Mouse (Mus musculus) gastrocnemius, adult 18-20 months (tissue): ENCODE data around the gene Zfp568. TPM values are rescaled to one million over a fixed set of nuclear protein-coding genes. Genes with fewer than 3 reads are reported as not detected.

Source experiments
- DNase-seq: peaks from one replicate; pipeline ENCODE4 v3.0.0; 2021; ENCODE audit warnings: low spot score
- total RNA-seq, 2 experiments: library from RNA; stranded (reverse); gene quantifications; 2 replicates each; pipeline ENCODE4 v1.2.3; 2021

Gene Zfp568
- total RNA-seq, 2 experiments from 2014 or later, result 11.0 to 16.9 TPM

DNA sequence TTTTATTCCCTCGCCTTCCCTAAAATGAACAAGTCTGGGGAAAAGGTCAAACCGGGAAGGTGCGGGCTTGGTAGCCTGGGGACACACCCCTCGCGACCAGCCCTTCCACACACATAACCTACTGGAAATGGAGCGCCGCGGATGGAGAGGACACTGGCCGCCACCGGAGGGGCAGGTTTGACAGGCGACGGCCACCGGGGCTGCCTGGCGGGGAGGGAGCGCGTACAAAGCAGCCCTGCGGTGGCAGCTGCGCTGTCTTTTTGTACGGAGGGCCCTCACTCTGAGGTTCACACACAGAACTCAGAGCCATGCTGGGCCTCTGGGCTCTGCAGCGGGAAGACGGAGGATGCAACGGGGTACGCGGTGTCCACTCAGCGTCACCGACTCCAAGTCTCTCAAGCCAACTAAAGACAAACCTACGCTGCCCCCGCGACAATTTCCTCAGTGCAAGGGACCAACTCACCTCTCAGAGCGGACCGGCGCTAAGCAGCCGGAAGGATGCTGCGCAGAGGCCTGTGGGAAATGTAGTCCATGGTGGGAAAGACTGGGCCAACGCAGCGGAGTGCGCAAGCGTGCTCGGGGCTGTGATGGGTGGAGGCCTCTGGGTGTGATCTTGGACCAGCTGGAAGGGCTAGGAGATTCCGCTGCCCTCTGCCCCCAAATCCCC lies 67.3 kb downstream of the Zfp568 start, which contains the start of gene Zfp14:
Gene Zfp14 (minus strand): TSS at position 499 of the 667 bp plus-strand sequence.
- peak; percentile 90 for DNase-seq

DNA sequence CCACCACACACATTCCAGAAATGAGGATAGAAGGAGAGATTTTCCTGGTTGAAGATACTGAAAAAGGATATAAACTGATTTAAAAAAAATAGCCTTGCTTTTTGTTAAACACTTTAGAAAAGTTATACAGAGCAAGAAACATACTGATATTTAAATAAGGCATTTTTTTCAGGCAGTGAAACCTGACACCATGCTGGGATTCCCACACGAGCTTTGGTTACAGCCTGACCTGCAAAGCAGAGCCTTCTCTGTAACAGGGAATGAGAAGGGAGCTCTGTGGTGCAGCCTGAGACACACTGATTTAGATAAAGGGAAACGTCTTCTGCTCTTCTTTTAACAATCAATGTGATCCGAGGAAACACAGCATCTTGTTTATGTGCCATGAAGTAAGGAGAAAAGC lies 69.8 kb downstream of the Zfp568 start:
- no peak for DNase-seq

DNA sequence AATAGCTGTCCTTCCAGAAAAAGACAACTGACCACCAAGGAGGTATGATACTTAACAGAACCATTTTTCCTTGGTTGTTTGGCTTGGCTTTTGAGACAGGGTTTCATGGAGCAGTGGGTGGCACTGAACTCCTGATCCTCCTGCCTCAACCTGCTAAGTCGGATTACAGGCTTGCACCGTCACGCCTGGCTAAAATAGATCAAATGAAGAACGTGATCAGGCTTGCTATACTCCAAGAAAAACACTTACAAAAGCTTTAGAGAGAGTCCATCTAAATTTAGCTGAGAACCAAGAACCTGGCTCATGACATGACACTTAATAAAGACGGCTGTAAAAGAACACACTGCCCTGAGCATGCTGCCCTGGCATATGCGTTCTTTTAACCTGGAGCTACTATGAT lies 76.6 kb downstream of the Zfp568 start:
- peak; percentile 25 for DNase-seq

DNA sequence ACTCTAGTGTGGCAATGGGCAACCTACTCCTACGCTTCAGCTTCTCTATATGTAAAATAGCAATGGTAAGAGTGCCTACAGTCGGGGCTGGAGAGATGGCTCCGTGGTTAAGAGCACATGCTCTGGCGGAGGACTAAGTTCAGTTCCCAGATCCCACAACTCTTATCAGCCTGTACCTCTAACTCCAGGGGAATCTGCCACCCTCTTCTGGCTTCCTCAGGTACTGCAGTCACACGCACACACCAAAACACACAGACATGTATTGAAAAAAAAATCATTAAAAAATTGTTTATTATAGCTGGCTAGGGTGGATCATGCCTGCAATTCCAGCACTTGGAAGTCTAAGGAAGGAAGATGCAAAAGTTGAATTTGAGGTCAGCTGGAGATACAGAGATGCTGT lies 78.7 kb downstream of the Zfp568 start:
- no peak for DNase-seq

DNA sequence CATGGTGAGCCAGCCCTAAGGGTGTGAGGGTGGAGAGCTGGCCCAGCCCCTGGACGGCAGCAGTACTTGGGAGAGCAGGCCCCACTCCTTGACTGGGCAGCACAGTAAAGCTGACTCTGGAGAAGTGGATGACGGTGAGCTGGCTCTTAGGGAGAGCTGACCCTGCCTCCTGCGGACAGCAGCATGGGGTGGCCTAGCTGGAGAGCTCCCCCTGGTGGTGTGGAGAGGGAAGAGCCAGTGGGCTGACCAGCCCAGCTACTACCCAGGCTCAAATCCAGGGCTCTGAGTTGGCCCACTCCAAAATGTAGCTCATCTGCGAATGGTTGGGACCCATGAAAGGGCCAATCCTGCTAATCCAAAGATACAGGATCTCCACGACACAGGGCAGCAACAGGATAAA lies 80.9 kb downstream of the Zfp568 start:
- DNase-seq, result no peak

DNA sequence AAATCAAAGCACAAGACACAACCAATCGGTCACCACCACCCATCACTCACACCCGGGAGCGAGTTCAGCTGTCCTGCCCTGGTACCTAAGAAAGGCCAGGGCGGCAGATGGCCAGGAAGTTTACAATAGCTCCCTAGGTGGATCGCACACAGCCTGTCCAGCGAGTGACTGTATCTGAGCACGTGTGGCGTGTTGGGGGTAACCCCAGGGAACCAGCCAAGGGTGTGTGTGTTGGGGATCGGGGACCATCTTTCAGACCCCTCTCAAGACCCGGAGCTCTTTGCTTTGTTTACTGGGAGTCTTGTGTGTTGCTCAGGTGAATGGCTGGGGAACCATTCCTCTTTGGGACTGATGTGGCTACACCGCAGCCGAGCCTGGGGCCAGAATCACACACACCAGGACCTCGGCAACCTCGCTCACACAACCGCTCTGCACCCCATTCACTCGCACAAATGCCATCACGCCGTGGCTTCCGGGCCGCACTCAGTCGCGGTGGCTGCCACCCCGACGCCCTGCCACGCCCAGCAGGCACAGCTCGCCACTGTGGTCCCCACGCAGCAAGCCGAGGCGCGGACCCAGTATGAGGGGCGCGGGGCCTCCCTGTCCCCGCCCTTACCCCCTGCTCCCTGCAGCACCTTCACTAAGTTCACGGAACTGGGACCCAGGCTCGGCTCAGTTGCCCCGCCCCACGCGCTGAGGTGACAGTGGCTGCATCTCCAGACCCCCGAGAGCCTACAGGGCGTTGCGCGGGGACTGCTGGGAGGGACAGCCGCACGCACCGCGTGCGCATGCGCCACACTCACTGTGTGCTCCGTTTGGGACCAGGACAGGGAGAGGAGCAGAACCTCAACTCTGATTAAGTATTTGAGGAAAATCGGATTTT lies 88.6 kb downstream of the Zfp568 start, which contains the start of gene Zfp82:
Gene Zfp82 (minus strand): TSS at position 755 of the 883 bp plus-strand sequence.
- peak; percentile 81 for DNase-seq

Other genes with a start within 250 kb of the Zfp568 start
- 1 to 10 TPM; 5.9 to 7.0 TPM for gene Zfp84, start 215.4 kb upstream of the Zfp568 start, total RNA-seq
- gene Zfp30, start 200.0 kb upstream of the Zfp568 start, total RNA-seq, result 1 to 10 TPM; 1.9 to 2.1 TPM
- gene Zfp790, start 167.8 kb upstream of the Zfp568 start, total RNA-seq, result 1 to 10 TPM; 7.7 to 8.2 TPM
- gene Zfp940, start 130.3 kb upstream of the Zfp568 start, total RNA-seq, result 1 to 10 TPM; 2.3 TPM
- 1 to 10 TPM; 2.9 to 3.7 TPM for gene Zfp420, start 124.0 kb upstream of the Zfp568 start, total RNA-seq
- 1 to 10 TPM; 7.9 to 8.1 TPM for gene Zfp27, start 77.4 kb upstream of the Zfp568 start, total RNA-seq
- gene Zfp383, start 75.7 kb upstream of the Zfp568 start, total RNA-seq, result 1 to 10 TPM; 4.2 to 4.6 TPM
- 1 to 10 TPM; 5.4 to 6.4 TPM for gene Zfp74, start 29.9 kb upstream of the Zfp568 start, total RNA-seq
- gene Zfp14, start 67.4 kb downstream of the Zfp568 start, total RNA-seq, result 1 to 10 TPM; 2.1 to 2.3 TPM
- gene Zfp82, start 88.9 kb downstream of the Zfp568 start, total RNA-seq, result 1 to 10 TPM; 1.6 to 2.7 TPM
- not detected for gene Gm26920, start 106.5 kb downstream of the Zfp568 start, total RNA-seq
- 1 to 10 TPM; 2.2 to 3.4 TPM for gene Zfp566, start 106.6 kb downstream of the Zfp568 start, total RNA-seq
- gene Zfp260, start 110.8 kb downstream of the Zfp568 start, total RNA-seq, result 10 to 100 TPM; 33.3 to 37.9 TPM
- 1 to 10 TPM; 1.3 TPM for gene Zfp382, start 138.0 kb downstream of the Zfp568 start, total RNA-seq
- 10 to 100 TPM; 24.7 to 28.7 TPM for gene Zfp146, start 185.8 kb downstream of the Zfp568 start, total RNA-seq
- 100 to 1,000 TPM; 938 to 989 TPM for gene Cox7a1, start 200.2 kb downstream of the Zfp568 start, total RNA-seq
- 100 to 1,000 TPM; 198 to 205 TPM for gene Capns1, start 214.9 kb downstream of the Zfp568 start, total RNA-seq
- 10 to 100 TPM; 57.1 to 57.7 TPM for gene Polr2i, start 248.0 kb downstream of the Zfp568 start, total RNA-seq
- gene Tbcb, start 248.3 kb downstream of the Zfp568 start, total RNA-seq, result 10 to 100 TPM; 29.6 to 31.9 TPM